Mouse (Mus musculus) embryonic facial prominence, embryonic 13.5 days (tissue): ENCODE results near the gene Lpgat1. TPM values are rescaled to one million over a fixed set of nuclear protein-coding genes. Genes with fewer than 3 reads are reported as not detected.

Source experiments
- ATAC-seq: fragments of 200-750 bp; cut with Nextera tagmentation; 2 replicates; pipeline ENCODE4 v1.8.0; 2017; ENCODE audit warnings: low read depth; ENCODE audit not compliant: insufficient number of reproducible peaks, insufficient read depth, low FRiP score, low TSS enrichment
- H3K27ac ChIP-seq: fragments of 300-500 bp; sonication (generic); 2 replicates; pipeline ENCODE4 v1.5.1; 2015; ENCODE audit warnings: moderate library complexity, mild to moderate bottlenecking, inconsistent platforms
- H3K27me3 ChIP-seq: fragments of 300-500 bp; sonication (generic); 2 replicates; pipeline ENCODE4 v1.6.1; 2015; ENCODE audit warnings: mild to moderate bottlenecking, inconsistent platforms
- H3K36me3 ChIP-seq: fragments of 300-500 bp; sonication (generic); 2 replicates; pipeline ENCODE4 v1.6.1; 2015; ENCODE audit warnings: mild to moderate bottlenecking, inconsistent platforms
- H3K4me1 ChIP-seq: fragments of 300-500 bp; sonication (generic); 2 replicates; pipeline ENCODE4 v1.6.1; 2015; ENCODE audit warnings: inconsistent platforms
- H3K4me2 ChIP-seq: fragments of 300-500 bp; sonication (generic); 2 replicates; pipeline ENCODE4 v1.6.1; 2015; ENCODE audit warnings: moderate library complexity, mild to moderate bottlenecking, inconsistent platforms
- H3K4me3 ChIP-seq: fragments of 300-500 bp; sonication (generic); 2 replicates; pipeline ENCODE4 v1.5.1; 2015; ENCODE audit warnings: mild to moderate bottlenecking, inconsistent platforms
- H3K9ac ChIP-seq: fragments of 300-500 bp; sonication (generic); 2 replicates; pipeline ENCODE4 v1.6.1; 2015; ENCODE audit warnings: mild to moderate bottlenecking, inconsistent platforms
- H3K9me3 ChIP-seq: fragments of 300-500 bp; sonication (generic); 2 replicates; pipeline ENCODE4 v1.6.1; 2016; ENCODE audit warnings: inconsistent platforms
- WGBS: fragments of 180-500 bp; shearing (Covaris S2); methylation state at CpG from one replicate; pipeline ENCODE4 v1.1.7; 2015; ENCODE audit warnings: mixed read lengths; 5-methylcytosine and 5-hydroxymethylcytosine counted together
- polyA plus RNA-seq: library from polyadenylated mRNA; unstranded; fragments of >200 nt; fragmentation: Nextera tagmentation; extraction: Ambion mirVana; gene quantifications from 2 replicates; pipeline ENCODE4 v1.2.1, GENCODE M21; 2015

Lpgat1 gene
- polyA plus RNA-seq, 1 experiment from 2014 or later: 19.0 TPM

DNA sequence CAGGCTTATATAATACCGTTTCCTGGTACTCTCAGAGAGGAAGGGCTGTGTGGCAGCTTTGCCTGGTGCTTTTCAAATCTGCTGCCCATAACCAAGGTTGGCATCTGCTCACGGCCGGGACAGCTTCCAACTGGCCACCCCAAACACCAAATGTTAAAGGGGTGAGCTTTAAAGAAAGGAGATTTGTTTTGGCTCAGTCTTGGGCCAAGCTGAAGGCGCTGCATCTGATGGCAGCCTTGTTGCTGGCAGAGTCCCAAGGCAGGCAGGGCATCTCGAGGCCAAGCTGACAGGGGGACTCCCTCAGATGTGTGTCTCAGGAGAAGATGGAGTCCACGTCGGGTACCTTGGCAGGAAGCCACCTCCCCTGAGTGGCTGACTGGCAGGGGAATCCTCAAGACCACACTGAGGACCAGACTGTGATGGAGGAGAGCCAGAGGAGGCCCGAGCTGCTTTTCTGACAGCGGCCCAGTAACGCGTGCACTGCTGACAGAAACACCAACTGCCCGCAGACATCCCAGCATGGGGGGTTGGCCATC is 91.1 kb downstream of the Lpgat1 start:
- Histone ChIP-seq H3K4me3 (no peak overlapping the region), H3K36me3 (no peaks in the 10 kb centered on the region), H3K9me3 (no peaks in the 10 kb centered on the region; the same call in 1 of the 2 replicates), H3K27me3 (no peaks in the 10 kb centered on the region), H3K9ac (no peak overlapping the region), H3K27ac (no peak overlapping the region), H3K4me1 (no peaks in the 10 kb centered on the region), H3K4me2 (no peak overlapping the region)
- ATAC-seq: no peak
- WGBS: 75% methylated on average over 12 of the region's 12 CpGs

DNA sequence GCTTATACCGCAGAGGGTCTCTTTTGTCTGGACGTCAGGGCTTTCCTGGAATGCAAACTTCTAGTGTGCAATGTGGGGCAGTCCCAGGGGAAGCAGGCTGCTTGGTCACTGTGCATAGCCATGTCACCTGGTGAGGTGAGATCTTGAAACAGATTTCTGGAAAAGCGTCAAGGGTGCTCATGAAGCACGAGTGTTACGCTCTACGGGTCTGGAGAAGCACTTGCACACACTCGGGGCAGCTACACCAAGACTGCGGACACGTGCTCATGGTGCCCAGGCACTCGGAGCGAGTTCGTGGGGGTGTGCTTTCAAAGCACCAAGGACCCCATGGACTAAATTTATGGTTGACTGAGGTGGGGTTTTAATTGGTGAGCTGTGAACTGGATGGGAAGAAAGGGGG is 94.1 kb downstream of the Lpgat1 start:
- no peaks in the 10 kb centered on the region; the same call in 1 of the 2 replicates for H3K9me3 ChIP-seq
- 93% methylated on average over 12 of the region's 12 CpGs for WGBS
- no peak for ATAC-seq
- no peak overlapping the region for H3K4me2 ChIP-seq
- H3K36me3 ChIP-seq: no peaks in the 10 kb centered on the region
- H3K27me3 ChIP-seq: no peaks in the 10 kb centered on the region
- H3K27ac ChIP-seq: no peak overlapping the region
- H3K9ac ChIP-seq: no peak overlapping the region
- no peaks in the 10 kb centered on the region for H3K4me1 ChIP-seq
- H3K4me3 ChIP-seq: no peak overlapping the region

DNA sequence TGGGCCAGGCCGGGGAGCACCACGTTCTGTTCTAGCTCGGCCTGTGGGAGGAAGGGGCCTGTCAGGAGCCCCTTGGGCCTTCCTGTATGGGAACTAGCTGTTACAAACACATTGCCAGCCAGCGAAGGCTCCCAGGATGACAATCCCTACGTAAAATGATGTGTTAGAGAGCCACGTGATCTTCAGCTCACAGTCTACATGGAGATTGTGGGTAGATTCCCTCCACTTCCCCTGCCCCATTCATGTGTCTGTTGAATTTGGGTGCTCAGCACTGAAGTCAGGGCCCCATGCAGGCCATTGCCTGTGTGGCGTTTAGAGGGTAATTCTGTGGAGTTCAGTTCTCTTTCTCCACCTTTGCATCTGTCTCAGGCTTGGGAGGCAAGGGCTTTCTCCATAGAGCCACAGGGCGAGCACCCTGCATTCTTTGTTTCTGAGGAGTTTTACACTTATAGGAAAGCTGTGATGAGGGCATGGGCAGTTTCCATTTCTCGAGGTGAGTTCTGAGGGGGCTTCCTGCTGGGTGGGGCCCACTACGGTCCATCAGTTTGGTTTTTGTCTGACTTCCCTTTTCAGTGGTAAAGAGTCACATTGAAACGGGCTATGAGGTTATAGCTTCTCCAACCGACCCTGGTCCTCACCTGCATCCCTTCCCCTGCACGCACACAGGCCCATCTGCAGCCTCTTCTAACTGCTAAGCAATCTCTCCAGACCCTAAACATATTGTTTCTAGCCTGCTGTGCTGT is 95.5 kb downstream of the Lpgat1 start:
- ATAC-seq: no peak
- no peak overlapping the region for H3K9ac ChIP-seq
- H3K9me3 ChIP-seq: no peaks in the 10 kb centered on the region
- peaks cover 2% of the 10 kb centered on the region for H3K4me1 ChIP-seq
- no peak overlapping the region for H3K4me3 ChIP-seq
- WGBS: 87% methylated on average over 13 of the region's 13 CpGs
- H3K4me2 ChIP-seq: no peak overlapping the region
- H3K27me3 ChIP-seq: no peaks in the 10 kb centered on the region
- no peaks in the 10 kb centered on the region for H3K36me3 ChIP-seq
- no peak overlapping the region for H3K27ac ChIP-seq

DNA sequence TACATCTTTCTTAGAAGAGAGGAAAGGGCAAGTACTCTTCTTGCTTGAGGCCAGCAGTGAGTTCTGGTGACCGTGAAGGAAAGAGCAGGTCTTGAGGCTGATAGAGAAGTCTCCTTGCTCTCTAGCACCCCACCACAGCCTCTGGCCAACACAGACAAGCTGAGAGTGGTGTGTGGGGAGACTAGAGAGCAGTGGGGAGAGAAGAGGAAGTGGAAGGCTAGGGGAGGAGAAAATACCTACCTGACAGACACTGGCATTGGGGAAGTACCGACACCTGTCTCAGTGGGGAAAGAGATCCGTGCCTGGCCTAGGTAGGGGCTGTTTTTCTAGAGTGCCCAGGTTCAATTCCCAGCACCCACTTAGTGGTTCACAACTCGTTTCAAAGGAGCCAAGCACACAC is 96.6 kb downstream of the Lpgat1 start:
- Histone ChIP-seq H3K27ac (no peak overlapping the region), H3K4me3 (no peak overlapping the region), H3K9ac (no peak overlapping the region), H3K4me1 (peaks cover 4% of the 10 kb centered on the region), H3K36me3 (no peaks in the 10 kb centered on the region), H3K27me3 (no peaks in the 10 kb centered on the region), H3K4me2 (no peak overlapping the region), H3K9me3 (no peaks in the 10 kb centered on the region)
- WGBS: 77% methylated on average over 4 of the region's 4 CpGs
- no peak for ATAC-seq

DNA sequence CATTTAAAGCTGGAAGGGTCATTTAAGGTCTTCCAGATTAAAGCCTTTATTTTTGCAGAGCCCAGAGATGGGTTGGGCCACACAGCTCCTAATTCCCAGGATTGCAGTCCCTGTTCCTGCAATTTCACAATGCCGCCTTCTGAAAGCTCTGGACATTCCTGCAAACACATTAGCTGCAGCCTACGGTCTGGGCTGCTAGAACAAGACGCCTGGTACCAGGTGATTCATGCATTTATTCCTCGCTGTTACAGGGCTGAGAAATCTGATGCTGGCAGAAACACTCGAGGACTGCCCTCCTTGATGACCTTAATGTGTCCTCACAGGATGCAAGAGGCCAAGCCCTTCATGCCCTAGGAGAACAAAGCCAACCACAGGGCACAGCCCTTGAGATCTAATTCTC is 97.3 kb downstream of the Lpgat1 start:
- Histone ChIP-seq H3K27me3 (no peaks in the 10 kb centered on the region), H3K4me1 (peaks cover 4% of the 10 kb centered on the region), H3K36me3 (no peaks in the 10 kb centered on the region), H3K27ac (no peak overlapping the region), H3K4me3 (no peak overlapping the region), H3K4me2 (no peak overlapping the region), H3K9ac (0 out of 2 replicates have a peak overlapping the region, but pooled peaks have one; percentile 11), H3K9me3 (no peaks in the 10 kb centered on the region)
- WGBS: 26% methylated on average over 5 of the region's 5 CpGs
- no peak for ATAC-seq

DNA sequence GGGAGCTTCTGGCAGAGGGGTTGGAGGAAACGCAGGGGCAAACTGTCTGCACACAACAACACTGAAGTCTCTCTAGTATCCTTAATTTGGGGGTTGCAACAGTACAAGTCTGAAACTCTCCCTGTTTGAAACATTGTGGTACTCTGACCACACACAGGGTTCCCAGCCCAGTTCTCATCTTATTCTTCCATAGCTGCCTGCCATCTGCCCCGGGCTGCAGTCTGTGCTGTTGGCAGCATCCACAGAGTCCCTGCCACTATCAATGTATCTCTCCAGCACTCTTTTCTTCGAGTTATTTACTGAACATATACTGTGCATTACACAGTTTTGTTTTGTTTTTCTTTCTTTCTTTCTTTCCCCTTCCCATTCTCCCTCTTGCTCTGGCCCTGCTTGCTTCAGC is 99.0 kb downstream of the Lpgat1 start:
- H3K27me3 ChIP-seq: no peaks in the 10 kb centered on the region
- no peaks in the 10 kb centered on the region for H3K9me3 ChIP-seq
- no peaks in the 10 kb centered on the region for H3K36me3 ChIP-seq
- no peak for ATAC-seq
- H3K4me1 ChIP-seq: peaks cover 8% of the 10 kb centered on the region
- 72% methylated on average over 3 of the region's 3 CpGs for WGBS
- H3K9ac ChIP-seq: no peak overlapping the region
- H3K4me3 ChIP-seq: no peak overlapping the region
- H3K4me2 ChIP-seq: no peak overlapping the region
- no peak overlapping the region for H3K27ac ChIP-seq

DNA sequence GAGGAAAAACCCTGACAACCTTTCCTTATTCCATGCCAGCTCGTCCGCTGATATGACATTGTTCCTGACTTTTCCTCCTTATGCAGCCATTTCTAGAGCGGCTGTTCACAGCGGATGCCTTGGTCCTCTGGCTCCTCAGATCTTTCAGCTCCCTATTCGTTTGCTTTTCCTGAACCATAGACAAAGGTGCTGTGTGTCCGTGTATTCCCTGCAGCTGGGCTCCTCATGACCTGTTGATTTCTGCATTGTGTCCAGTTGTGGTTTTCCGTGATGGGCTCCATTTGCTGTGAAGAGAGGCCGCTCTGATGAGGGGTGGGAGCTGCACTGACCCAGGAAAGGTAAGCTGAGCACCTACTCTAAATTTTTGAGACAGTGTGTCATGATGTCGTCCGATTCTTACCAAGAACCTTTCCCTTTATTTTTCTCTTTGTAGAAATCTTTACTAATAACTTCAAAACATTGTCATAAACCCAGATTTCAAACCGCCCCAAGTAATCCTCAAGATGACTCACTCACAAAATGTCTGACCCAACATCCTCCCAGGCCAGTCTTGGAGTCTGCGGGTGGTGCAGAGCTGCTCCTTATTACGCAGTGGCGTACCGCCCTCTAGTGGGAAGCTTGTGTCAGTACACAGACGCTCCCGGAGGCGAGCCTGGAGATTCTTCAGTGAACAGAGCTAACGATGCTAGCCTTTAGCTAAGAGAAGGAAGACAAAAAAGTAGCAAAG is 99.9 kb downstream of the Lpgat1 start:
- H3K27me3 ChIP-seq: no peaks in the 10 kb centered on the region
- no peak overlapping the region for H3K4me2 ChIP-seq
- no peak overlapping the region for H3K4me3 ChIP-seq
- peak; percentile 30; the same call in 1 of the 2 replicates for ATAC-seq
- no peaks in the 10 kb centered on the region for H3K36me3 ChIP-seq
- H3K27ac ChIP-seq: no peak overlapping the region
- H3K4me1 ChIP-seq: peaks cover 16% of the 10 kb centered on the region
- H3K9me3 ChIP-seq: no peaks in the 10 kb centered on the region
- 35% methylated on average over 19 of the region's 19 CpGs for WGBS
- H3K9ac ChIP-seq: peak overlapping the region; percentile 44; the same call in 1 of the 2 replicates

DNA sequence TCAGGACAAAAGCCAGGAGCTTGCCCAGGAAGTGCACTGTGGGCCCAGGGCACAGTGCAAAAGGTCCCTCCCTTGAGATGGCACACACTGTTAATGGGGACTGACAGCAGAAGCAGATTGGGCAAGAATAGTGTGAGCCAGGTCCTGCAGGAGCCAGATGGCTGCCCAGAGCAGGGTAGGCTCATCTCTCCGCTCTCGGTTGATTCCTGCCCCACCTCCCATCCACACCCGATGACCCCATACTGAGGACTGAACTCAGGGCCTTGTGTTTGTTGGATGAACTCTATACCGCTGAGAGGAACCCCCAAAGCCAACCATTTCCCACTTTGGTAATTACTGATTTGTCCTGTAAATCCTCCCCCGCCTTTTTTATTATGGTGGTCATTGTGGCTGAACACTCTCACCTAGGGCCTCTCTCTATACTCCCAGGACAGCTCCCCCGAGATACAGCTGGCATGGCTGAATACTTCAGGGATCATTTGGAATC is 100.6 kb downstream of the Lpgat1 start:
- Histone ChIP-seq H3K36me3 (0 out of 2 replicates have a peak, but pooled peaks cover 1% of the 10 kb centered on the region), H3K9ac (peak overlapping the region; percentile 44; the same call in 1 of the 2 replicates), H3K27ac (no peak overlapping the region), H3K4me2 (no peak overlapping the region), H3K4me3 (no peak overlapping the region), H3K4me1 (peaks cover 18% of the 10 kb centered on the region), H3K9me3 (no peaks in the 10 kb centered on the region), H3K27me3 (no peaks in the 10 kb centered on the region)
- 42% methylated on average over 6 of the region's 6 CpGs for WGBS
- no peak for ATAC-seq

DNA sequence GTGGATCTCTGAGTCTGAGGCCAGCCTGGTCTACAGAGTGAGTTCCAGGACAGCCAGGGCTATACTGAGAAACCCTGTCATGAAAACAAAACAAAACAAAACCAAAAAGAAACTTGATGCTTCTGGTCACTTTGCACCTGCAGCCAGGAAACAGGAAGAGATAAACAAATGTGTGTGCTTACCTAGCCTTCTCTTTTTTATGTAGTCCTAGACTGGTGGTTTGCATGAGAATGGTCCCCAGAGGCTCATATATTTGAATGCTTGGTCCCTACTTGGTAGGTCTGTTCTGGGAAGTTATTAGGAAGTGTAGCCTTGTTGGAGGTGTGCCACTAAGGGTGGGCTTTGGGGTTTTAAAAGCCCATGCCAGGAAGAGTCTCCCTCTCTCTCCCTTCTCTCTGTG is 101.4 kb downstream of the Lpgat1 start:
- H3K27ac ChIP-seq: no peak overlapping the region
- no peaks in the 10 kb centered on the region for H3K27me3 ChIP-seq
- no peak overlapping the region for H3K4me3 ChIP-seq
- H3K4me1 ChIP-seq: peaks cover 18% of the 10 kb centered on the region
- H3K9ac ChIP-seq: no peak overlapping the region
- H3K36me3 ChIP-seq: peaks cover 4% of the 10 kb centered on the region; the same call in 1 of the 2 replicates
- H3K4me2 ChIP-seq: no peak overlapping the region
- ATAC-seq: no peak
- H3K9me3 ChIP-seq: no peaks in the 10 kb centered on the region

DNA sequence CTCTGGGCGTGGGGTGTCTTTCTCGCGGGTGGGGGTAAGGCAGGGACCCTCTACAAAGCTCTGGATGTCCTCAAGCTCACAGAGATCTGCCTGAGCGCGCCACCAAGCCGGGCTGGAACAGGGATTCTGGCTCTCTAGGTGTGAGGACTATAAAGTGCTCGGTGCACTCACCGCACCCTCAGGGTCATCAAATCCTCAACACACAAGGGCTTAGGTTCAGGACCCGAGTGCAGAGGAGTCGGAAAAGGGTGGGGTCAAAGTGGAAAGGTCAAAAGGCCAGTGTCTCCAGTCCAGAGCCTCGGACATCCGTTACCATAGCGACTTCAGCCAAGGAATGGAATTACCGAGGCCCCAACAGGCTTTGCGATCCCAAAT is 103.3 kb downstream of the Lpgat1 start:
- ATAC-seq: 0 out of 2 replicates have a peak, but pooled peaks have one; percentile 1
- WGBS: 3% methylated on average over 15 of the region's 15 CpGs
- no peaks in the 10 kb centered on the region for H3K9me3 ChIP-seq
- peak overlapping the region; percentile 78 for H3K9ac ChIP-seq
- no peak overlapping the region for H3K27ac ChIP-seq
- H3K36me3 ChIP-seq: peaks cover 18% of the 10 kb centered on the region
- no peaks in the 10 kb centered on the region for H3K27me3 ChIP-seq
- H3K4me2 ChIP-seq: peak overlapping the region; percentile 84
- H3K4me3 ChIP-seq: peak overlapping the region; percentile 85
- peaks cover 18% of the 10 kb centered on the region for H3K4me1 ChIP-seq

DNA sequence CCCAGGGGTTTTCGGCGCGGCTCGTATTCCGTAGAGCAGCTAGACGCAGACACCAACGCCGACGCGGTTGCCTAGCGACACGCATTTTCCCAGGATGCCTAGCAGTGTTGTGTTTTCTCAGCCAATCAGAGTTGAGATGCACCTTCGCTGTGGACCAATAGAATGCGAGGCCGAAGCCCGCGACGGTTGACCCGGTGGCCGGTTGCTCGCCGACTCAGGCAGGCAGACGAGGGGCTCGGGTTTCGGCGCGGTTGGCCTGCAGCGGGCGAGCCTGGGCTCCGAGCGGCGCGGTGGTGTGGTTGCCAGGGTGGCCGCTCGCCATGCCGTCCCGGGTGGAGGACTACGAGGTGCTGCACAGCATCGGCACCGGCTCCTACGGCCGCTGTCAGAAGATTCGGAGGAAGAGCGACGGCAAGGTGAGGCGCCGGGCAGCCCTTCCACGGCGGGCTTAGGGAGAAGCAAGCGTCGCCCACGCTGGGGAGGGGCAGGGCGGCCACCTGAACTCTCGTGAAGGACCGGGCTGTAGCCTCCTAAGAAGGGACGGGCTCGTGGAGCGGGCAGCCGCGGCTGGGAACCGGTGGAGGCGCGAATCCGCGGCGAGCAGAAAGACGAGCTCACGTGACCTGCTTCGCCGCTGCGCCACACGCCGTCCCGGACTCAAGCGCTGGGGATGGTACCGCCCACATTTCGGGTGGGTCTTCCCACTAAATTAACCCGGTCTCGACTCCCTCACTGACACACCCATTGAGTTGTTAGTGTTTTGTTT is 103.9 kb downstream of the Lpgat1 start, which contains the start of gene Nek2:
Gene Nek2, plus strand, starts transcription at position 119 of the 766 bp plus-strand sequence.
- Histone ChIP-seq H3K9me3 (no peaks in the 10 kb centered on the region), H3K27me3 (no peaks in the 10 kb centered on the region), H3K4me2 (peak within 1 kb of the TSS; percentile 84), H3K4me1 (peaks cover 18% of the 10 kb centered on the region), H3K4me3 (peak within 1 kb of the TSS; percentile 85), H3K27ac (peak within 1 kb of the TSS; percentile 83), H3K9ac (peak within 1 kb of the TSS; percentile 78), H3K36me3 (peaks cover 23% of the 10 kb centered on the region)
- under 1% methylated on average over 79 of the region's 79 CpGs for WGBS
- peak; percentile 93 for ATAC-seq
